In the genomic region with DNA sequence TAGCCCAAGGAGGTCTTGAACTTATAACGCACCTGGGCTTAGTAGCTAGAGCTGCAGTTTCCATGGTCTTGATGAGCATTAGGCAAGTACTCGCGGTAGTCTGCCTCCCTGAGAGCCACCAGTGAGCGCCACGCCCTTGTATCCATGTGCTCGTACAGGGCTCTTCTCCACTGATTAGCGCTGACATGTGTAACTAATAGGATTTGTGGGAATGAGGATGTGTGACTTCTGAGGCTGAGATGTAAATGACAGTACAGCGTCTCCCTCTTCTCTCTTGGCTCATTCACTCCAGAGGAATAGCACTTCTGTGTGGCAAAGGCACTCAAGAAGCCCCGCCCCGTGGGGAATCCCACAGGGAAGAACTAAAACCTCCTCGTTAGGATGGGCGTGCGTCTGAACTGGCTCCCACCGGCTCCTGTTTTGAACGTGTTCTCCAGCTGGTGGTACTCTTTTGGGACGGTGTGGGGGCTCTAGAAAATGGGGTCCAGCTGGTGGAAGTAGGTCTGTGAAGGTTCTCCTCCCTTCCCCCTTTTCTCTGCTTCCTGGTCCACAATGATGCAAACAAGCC, we compare ENCODE assay signal across 17 mouse cellular contexts.
A peak's percentile ranks its signal among the peaks of the same experiment; 100 is the strongest.
DNase-seq lines count a peak whose midpoint lies in the region; ATAC-seq lines count a peak whose summit lies in the region.
"Had no signal": no experiment of that assay in that cellular context is flagged by ENCODE, and none has a peak within 500 bp of the region (broad histone marks: within the 10 kb centered on the region; RNA-seq: fewer than 3 reads in every experiment).

No protein-coding gene starts in this region.

- no peaks in the 10 kb centered on the region for H3K9me3 ChIP-seq in heart, embryonic 12.5 days (replicated peaks)
- no peaks in the 10 kb centered on the region for H3K9me3 ChIP-seq in embryonic facial prominence, embryonic 10.5 days
- H3K9me3 ChIP-seq: limb, embryonic 13.5 days had no signal

- WGBS in heart, embryonic 12.5 days = 57% methylated on average over 16 of the region's 16 CpGs
- WGBS in embryonic facial prominence, embryonic 10.5 days = 62% methylated on average over 16 of the region's 16 CpGs

- ATAC-seq in heart, embryonic 12.5 days (ENCODE audit: insufficient number of reproducible peaks, low FRiP score) = no peak
- ATAC-seq: forebrain, embryonic 16.5 days had no signal

- H3K4me1 ChIP-seq in heart, embryonic 12.5 days (replicated peaks) = peaks cover 42% of the 10 kb centered on the region
- H3K4me1 ChIP-seq in embryonic facial prominence, embryonic 10.5 days = peaks cover 69% of the 10 kb centered on the region

- H3K4me3 ChIP-seq in heart, embryonic 12.5 days = no peak overlapping the region
- H3K4me3 ChIP-seq in embryonic facial prominence, embryonic 10.5 days = no peak overlapping the region
- H3K4me3 ChIP-seq: erythroblast, embryonic 14.5 days; limb, embryonic 13.5 days had no signal

- no peaks in the 10 kb centered on the region for H3K36me3 ChIP-seq in heart, embryonic 12.5 days
- H3K36me3 ChIP-seq in embryonic facial prominence, embryonic 10.5 days (replicated peaks) = no peaks in the 10 kb centered on the region
- H3K36me3 ChIP-seq: G1E; limb, embryonic 13.5 days had no signal

- no peak overlapping the region for H3K27ac ChIP-seq in heart, embryonic 12.5 days (ENCODE audit: poor library complexity, severe bottlenecking)
- 0 out of 2 replicates have a peak overlapping the region, but pooled peaks have one; percentile 27 for H3K27ac ChIP-seq in embryonic facial prominence, embryonic 10.5 days (replicated peaks)
- H3K27ac ChIP-seq: limb, embryonic 13.5 days; macrophage had no signal

- intact Hi-C loops in heart, postnatal 36 days (cut with DNase I) = loop anchor here (5.0 kb wide), 1 partner anchor 53 kb away; no protein-coding TSS in a partner anchor
- intact Hi-C loops in left cerebral cortex, postnatal 4 days (cut with DNase I) = no loop called here

- 0 out of 2 replicates have a peak overlapping the region, but pooled peaks have one; percentile 13 for H3K4me2 ChIP-seq in heart, embryonic 12.5 days
- H3K4me2 ChIP-seq: limb, embryonic 13.5 days had no signal

- no peak for DNase-seq in heart, postnatal 36 days
- peak; percentile 64 for DNase-seq in left cerebral cortex, postnatal 4 days
- DNase-seq in left cerebral cortex, adult 9 months (ENCODE audit: low spot score in 2 of 2) = no peak
- no peak for DNase-seq in embryonic facial prominence, embryonic 10.5 days (ENCODE audit: low spot score)
- peak; percentile 63 for DNase-seq in retina, embryonic 14.5 days (ENCODE audit: low spot score)
- DNase-seq in ovary, postnatal 14 days (ENCODE audit: low spot score) = no peak
- DNase-seq: B cell, adult 2 months; gastrocnemius, postnatal 10 days; lung, adult 18-20 months; right cerebral cortex, postnatal 4 days; thymus, postnatal 25 days had no signal

- H3K9ac ChIP-seq in heart, embryonic 12.5 days = no peak overlapping the region
- H3K9ac ChIP-seq: limb, embryonic 13.5 days had no signal

- no peaks in the 10 kb centered on the region for H3K27me3 ChIP-seq in heart, embryonic 12.5 days (replicated peaks)
- peaks cover 31% of the 10 kb centered on the region for H3K27me3 ChIP-seq in embryonic facial prominence, embryonic 10.5 days (replicated peaks; ENCODE audit: low read depth, poor library complexity, severe bottlenecking)

Comparison
In these comparisons a context has a peak if more than half of its experiments do, and no peak if none do; other contexts are left out.
1. DNase-seq: peak in left cerebral cortex, postnatal 4 days (single experiment) and retina, embryonic 14.5 days (single experiment); none in heart, postnatal 36 days (0 of 2), left cerebral cortex, adult 9 months (0 of 2), embryonic facial prominence, embryonic 10.5 days (single experiment) and ovary, postnatal 14 days (single experiment).